Mouse (Mus musculus) intestine, embryonic 15.5 days (tissue): ENCODE data around the gene Aldoart2. TPM values are rescaled to one million over a fixed set of nuclear protein-coding genes. Genes with fewer than 3 reads are reported as not detected.
"Not testable (repeated sequence)": the region's sequence is repeated elsewhere in the genome, so short reads cannot be mapped to it uniquely, and the experiment has no call there.

Experiments used
- ATAC-seq: fragments of 200-750 bp; cut with Nextera tagmentation; 2 replicates; pipeline ENCODE4 v1.8.0; 2017; ENCODE audit warnings: moderate TSS enrichment, moderate library complexity
- H3K27ac ChIP-seq: fragments of 300-500 bp; sonication (generic); 2 replicates; pipeline ENCODE4 v1.5.1; 2015; ENCODE audit warnings: mild to moderate bottlenecking, inconsistent platforms
- H3K27me3 ChIP-seq: fragments of 300-500 bp; sonication (generic); replicated peaks from 2 replicates; pipeline ENCODE4 v1.6.1; 2015; ENCODE audit warnings: inconsistent platforms
- H3K36me3 ChIP-seq: fragments of 300-500 bp; sonication (generic); 2 replicates; pipeline ENCODE4 v1.6.1; 2015; ENCODE audit warnings: inconsistent platforms
- H3K4me1 ChIP-seq: fragments of 300-500 bp; sonication (generic); replicated peaks from 2 replicates; pipeline ENCODE4 v1.6.1; 2015; ENCODE audit warnings: inconsistent platforms
- H3K4me2 ChIP-seq: fragments of 300-500 bp; sonication (generic); replicated peaks from 2 replicates; pipeline ENCODE4 v1.6.1; 2015; ENCODE audit warnings: mild to moderate bottlenecking, inconsistent platforms
- H3K4me3 ChIP-seq: fragments of 300-500 bp; sonication (generic); replicated peaks from 2 replicates; pipeline ENCODE4 v1.5.1; 2015; ENCODE audit warnings: inconsistent platforms
- H3K9ac ChIP-seq: fragments of 300-500 bp; sonication (generic); 2 replicates; pipeline ENCODE4 v1.6.1; 2015; ENCODE audit warnings: inconsistent platforms
- H3K9me3 ChIP-seq: fragments of 300-500 bp; sonication (generic); 2 replicates; pipeline ENCODE4 v1.6.1; 2016; ENCODE audit warnings: inconsistent platforms
- WGBS: fragments of 180-500 bp; shearing (Covaris S2); methylation state at CpG from one replicate; pipeline ENCODE4 v1.1.7; 2015; 5-methylcytosine and 5-hydroxymethylcytosine counted together
- polyA plus RNA-seq: library from polyadenylated mRNA; unstranded; fragments of >200 nt; fragmentation: Nextera tagmentation; extraction: Ambion mirVana; gene quantifications from 2 replicates; pipeline ENCODE4 v1.2.1, GENCODE M21; 2015

Aldoart2 gene
- polyA plus RNA-seq: 0.09 TPM in 1 of 2 replicates, not detected in the other

DNA sequence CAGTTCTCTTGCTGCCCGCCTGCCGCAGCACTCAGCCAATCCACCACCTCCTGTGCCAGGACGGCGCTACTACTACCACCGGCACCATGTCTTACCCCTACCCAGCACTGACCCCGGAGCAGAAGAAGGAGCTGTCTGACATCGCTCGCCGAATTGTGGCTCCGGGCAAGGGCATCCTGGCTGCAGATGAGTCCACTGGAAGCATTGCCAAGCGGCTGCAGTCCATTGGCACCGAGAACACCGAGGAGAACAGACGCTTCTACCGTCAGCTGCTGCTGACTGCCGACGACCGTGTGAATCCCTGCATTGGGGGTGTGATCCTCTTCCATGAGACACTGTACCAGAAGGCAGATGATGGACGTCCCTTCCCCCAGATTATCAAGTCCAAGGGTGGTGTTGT lies at the start of gene Aldoart2:
Gene Aldoart2, plus strand, starts transcription at position 34 of the 400 bp plus-strand sequence.
- no peak for ATAC-seq
- Histone ChIP-seq H3K36me3 (no peaks in the 10 kb centered on the region), H3K4me2 (no peak within 1 kb of the TSS), H3K9ac (no peak within 1 kb of the TSS), H3K9me3 (no peaks in the 10 kb centered on the region), H3K27ac (no peak within 1 kb of the TSS), H3K4me3 (no peak within 1 kb of the TSS), H3K4me1 (no peaks in the 10 kb centered on the region), H3K27me3 (no peaks in the 10 kb centered on the region)
- WGBS: 97% methylated on average over 19 of the region's 19 CpGs

DNA sequence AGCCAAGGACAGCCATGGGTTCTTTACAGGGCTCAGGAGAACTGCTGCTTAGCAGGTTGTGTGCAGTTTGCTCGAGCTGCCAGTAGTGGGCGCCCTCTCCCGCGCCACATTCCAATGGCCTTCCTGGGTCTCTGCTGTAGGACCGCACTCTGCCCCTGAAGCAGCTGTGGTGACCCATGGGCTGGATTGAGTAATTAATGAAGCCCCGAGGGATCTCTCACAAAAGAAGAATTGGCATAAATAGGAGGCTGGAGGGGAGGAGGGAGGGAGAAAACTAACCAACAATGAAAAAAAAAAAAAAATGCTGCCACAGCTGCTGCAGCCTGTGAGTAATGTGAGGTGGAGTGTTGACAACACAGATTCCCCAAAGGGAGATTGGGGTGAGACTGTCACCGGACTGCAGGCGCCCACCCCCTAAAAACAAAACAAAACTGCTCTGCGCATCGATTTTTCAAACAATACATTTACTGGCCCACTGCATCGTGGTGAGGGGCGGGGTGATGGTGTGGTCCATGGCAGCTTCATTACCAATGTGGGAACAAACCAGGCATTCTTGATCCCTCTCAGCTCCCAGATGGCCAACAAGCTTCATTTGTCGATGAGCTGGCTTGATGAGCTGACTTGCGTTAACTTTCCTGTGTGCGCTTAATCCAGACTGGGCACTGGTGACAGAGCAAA lies 46.8 kb upstream of the Aldoart2 start:
- no peaks in the 10 kb centered on the region for H3K4me1 ChIP-seq
- no peaks in the 10 kb centered on the region for H3K27me3 ChIP-seq
- 46% methylated on average over 15 of the region's 15 CpGs for WGBS
- H3K4me3 ChIP-seq: no peak overlapping the region
- H3K27ac ChIP-seq: no peak overlapping the region
- no peak for ATAC-seq
- no peaks in the 10 kb centered on the region for H3K36me3 ChIP-seq
- no peak overlapping the region for H3K4me2 ChIP-seq
- no peak overlapping the region for H3K9ac ChIP-seq
- no peaks in the 10 kb centered on the region for H3K9me3 ChIP-seq

GRCm38 (mm10) chr12:55526983-55527752 lies 37.9 kb upstream of the Aldoart2 start:
- WGBS: 68% methylated on average over 15 of the region's 15 CpGs
- Histone ChIP-seq H3K27ac (no peak overlapping the region), H3K36me3 (no peaks in the 10 kb centered on the region), H3K27me3 (no peaks in the 10 kb centered on the region), H3K4me1 (no peaks in the 10 kb centered on the region), H3K9ac (no peak overlapping the region), H3K9me3 (no peaks in the 10 kb centered on the region), H3K4me2 (no peak overlapping the region), H3K4me3 (no peak overlapping the region)
- no peak for ATAC-seq

- H3K27ac ChIP-seq: no peak overlapping the region
- WGBS: 8% methylated on average over 14 of the region's 14 CpGs
- no peak for ATAC-seq
- no peaks in the 10 kb centered on the region for H3K27me3 ChIP-seq
- no peaks in the 10 kb centered on the region for H3K4me1 ChIP-seq
- no peak overlapping the region for H3K9ac ChIP-seq
- H3K36me3 ChIP-seq: no peaks in the 10 kb centered on the region
- no peak overlapping the region for H3K4me2 ChIP-seq
- H3K4me3 ChIP-seq: no peak overlapping the region
- H3K9me3 ChIP-seq: no peaks in the 10 kb centered on the region
These were observed 28.4 kb upstream of the Aldoart2 start for GRCm38 (mm10) chr12:55536537-55537135.

- Histone ChIP-seq H3K36me3 (no peaks in the 10 kb centered on the region), H3K27ac (no peak overlapping the region), H3K4me1 (no peaks in the 10 kb centered on the region), H3K4me3 (no peak overlapping the region), H3K9ac (no peak overlapping the region), H3K4me2 (no peak overlapping the region), H3K27me3 (no peaks in the 10 kb centered on the region), H3K9me3 (no peaks in the 10 kb centered on the region)
- no peak for ATAC-seq
- WGBS: 62% methylated on average over 7 of the region's 7 CpGs
These were observed 27.3 kb upstream of the Aldoart2 start for GRCm38 (mm10) chr12:55537742-55538141.

DNA sequence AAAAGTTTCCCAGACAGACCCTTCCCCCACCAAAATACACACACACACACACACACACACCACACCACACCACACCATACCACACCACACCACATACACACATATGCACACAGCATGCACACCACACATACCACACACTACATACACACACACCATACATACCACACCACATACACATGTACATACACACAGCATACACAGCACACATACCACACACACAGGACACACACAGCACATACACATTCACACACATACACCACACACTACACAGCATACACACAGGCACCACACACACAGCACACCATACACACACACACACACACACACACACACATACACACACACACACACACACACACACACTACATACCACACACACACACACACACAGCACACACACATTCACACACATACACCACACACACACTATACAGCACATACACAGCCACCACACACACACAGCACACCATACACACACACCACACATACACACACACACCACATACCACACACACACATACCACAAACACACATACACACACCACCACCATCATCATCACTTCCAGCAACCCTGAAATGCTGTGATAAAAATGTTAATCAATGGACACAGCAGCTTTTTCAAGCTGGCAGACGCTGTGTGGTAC lies 26.6 kb upstream of the Aldoart2 start:
- Histone ChIP-seq H3K27ac (no peak overlapping the region), H3K4me2 (no peak overlapping the region), H3K4me3 (no peak overlapping the region), H3K9ac (no peak overlapping the region), H3K9me3 (no peaks in the 10 kb centered on the region), H3K27me3 (no peaks in the 10 kb centered on the region), H3K36me3 (no peaks in the 10 kb centered on the region), H3K4me1 (no peaks in the 10 kb centered on the region)
- WGBS: 92% methylated on average over 1 of the region's 1 CpGs
- 0 out of 2 replicates have a peak, but pooled peaks have one; percentile 36 for ATAC-seq

GRCm38 (mm10) chr12:55539157-55539556 lies 25.9 kb upstream of the Aldoart2 start:
- ATAC-seq: no peak
- H3K9me3 ChIP-seq: no peaks in the 10 kb centered on the region
- H3K4me3 ChIP-seq: no peak overlapping the region
- 65% methylated on average over 8 of the region's 8 CpGs for WGBS
- no peak overlapping the region for H3K9ac ChIP-seq
- H3K4me1 ChIP-seq: no peaks in the 10 kb centered on the region
- H3K27ac ChIP-seq: no peak overlapping the region
- no peaks in the 10 kb centered on the region for H3K27me3 ChIP-seq
- H3K4me2 ChIP-seq: no peak overlapping the region
- H3K36me3 ChIP-seq: no peaks in the 10 kb centered on the region

DNA sequence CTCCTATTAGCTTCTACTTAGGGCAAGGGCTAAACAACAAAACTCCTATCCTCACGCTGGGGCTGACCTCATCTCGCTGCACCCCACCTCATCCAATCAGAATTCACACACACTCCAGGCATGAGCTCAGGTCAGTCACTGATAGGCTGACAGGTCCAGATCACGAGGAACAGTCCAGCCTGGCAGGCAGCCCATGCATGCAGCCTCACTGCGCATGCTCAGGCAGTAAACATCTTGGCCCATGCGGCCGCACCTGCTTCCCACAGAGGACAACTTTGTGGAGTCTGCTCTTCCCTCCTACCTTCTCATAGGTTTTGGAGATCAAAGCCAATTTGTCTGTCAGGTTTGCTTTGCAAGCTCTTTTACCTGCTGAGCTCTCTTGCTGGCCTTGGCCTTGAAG lies 10.1 kb upstream of the Aldoart2 start:
- H3K27me3 ChIP-seq, H3K4me2 ChIP-seq, H3K27ac ChIP-seq, H3K9me3 ChIP-seq, H3K9ac ChIP-seq, ATAC-seq, H3K4me1 ChIP-seq, H3K4me3 ChIP-seq, H3K36me3 ChIP-seq: not testable (repeated sequence)
- WGBS: 78% methylated on average over 6 of the region's 6 CpGs

GRCm38 (mm10) chr12:55557866-55558265 lies 7.2 kb upstream of the Aldoart2 start:
- H3K27me3 ChIP-seq: no peaks in the 10 kb centered on the region
- H3K9me3 ChIP-seq: no peaks in the 10 kb centered on the region
- H3K4me3 ChIP-seq: no peak overlapping the region
- no peak overlapping the region for H3K9ac ChIP-seq
- WGBS: 81% methylated on average over 6 of the region's 6 CpGs
- H3K4me1 ChIP-seq: no peaks in the 10 kb centered on the region
- H3K36me3 ChIP-seq: no peaks in the 10 kb centered on the region
- ATAC-seq: no peak
- H3K27ac ChIP-seq: no peak overlapping the region
- H3K4me2 ChIP-seq: no peak overlapping the region

- WGBS: 88% methylated on average over 12 of the region's 12 CpGs
- no peaks in the 10 kb centered on the region for H3K36me3 ChIP-seq
These were observed 5.7 kb upstream of the Aldoart2 start for GRCm38 (mm10) chr12:55559184-55559855.

DNA sequence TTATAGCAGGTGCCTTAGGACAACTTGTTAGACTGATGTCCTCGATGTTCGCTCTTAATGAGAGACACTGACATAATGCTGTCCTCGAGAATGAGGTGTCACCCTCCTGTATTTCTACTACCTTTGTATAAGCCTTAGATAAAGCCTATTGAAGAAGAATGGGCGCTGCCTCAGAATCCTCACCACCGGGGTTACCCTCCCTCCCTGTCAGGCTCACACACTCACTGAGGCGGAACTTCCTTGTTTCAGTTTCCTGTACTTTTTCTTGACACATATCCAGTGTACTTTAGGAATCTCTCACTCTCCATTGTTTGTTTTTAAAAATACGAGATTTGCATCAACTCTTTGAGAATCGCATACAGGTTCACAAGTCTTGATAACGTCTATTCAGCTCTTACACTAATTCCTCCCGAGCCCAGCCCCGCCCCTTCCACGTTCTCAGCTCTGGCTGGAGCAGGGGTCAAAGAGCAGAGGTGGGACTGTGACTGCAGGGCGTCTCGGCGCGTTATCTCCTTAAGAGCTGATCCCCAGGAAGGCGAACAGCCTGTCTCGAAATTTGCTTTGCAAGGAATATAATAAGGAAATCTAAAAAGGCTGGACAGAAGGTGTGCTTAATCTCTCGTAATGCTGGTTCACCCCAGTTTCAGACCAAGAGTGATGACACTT lies 4.9 kb upstream of the Aldoart2 start:
- H3K4me1 ChIP-seq: no peaks in the 10 kb centered on the region
- H3K36me3 ChIP-seq: no peaks in the 10 kb centered on the region
- H3K4me2 ChIP-seq: peak overlapping the region; percentile 59
- WGBS: 13% methylated on average over 19 of the region's 19 CpGs
- H3K9ac ChIP-seq: no peak overlapping the region
- peak overlapping the region; percentile 31 for H3K4me3 ChIP-seq
- H3K27ac ChIP-seq: no peak overlapping the region
- H3K27me3 ChIP-seq: no peaks in the 10 kb centered on the region
- no peaks in the 10 kb centered on the region for H3K9me3 ChIP-seq
- peak; percentile 94 for ATAC-seq

More at GRCm38 (mm10) chr12:55559184-55559855, 5.7 kb upstream of the Aldoart2 start:
- Histone ChIP-seq H3K9ac (no peak overlapping the region), H3K4me1 (no peaks in the 10 kb centered on the region), H3K4me3 (no peak overlapping the region), H3K9me3 (no peaks in the 10 kb centered on the region), H3K27me3 (no peaks in the 10 kb centered on the region), H3K4me2 (no peak overlapping the region), H3K27ac (no peak overlapping the region)
- peak; percentile 19; the same call in 1 of the 2 replicates for ATAC-seq
